Mouse (Mus musculus) monocyte, adult 5-6 weeks (primary cell): ENCODE measurements at regions not wholly inside any gene's neighbourhood (a gene's known extent, or its start where the extent isn't known, plus 50 kb on each side); places are given as distances from the start of the nearest gene placed in this dataset.
"Not testable (repeated sequence)": the region's sequence is repeated elsewhere in the genome, so short reads cannot be mapped to it uniquely, and the experiment has no call there.

Source experiments
- ATAC-seq: fragments of 153-309, 156-312 bp; replicated peaks from 2 replicates; pipeline ENCODE4 v1.8.0; 2017; ENCODE audit warnings: mild to moderate bottlenecking; ENCODE audit not compliant: low TSS enrichment, insufficient number of reproducible peaks, severe bottlenecking, poor library complexity, low FRiP score

DNA sequence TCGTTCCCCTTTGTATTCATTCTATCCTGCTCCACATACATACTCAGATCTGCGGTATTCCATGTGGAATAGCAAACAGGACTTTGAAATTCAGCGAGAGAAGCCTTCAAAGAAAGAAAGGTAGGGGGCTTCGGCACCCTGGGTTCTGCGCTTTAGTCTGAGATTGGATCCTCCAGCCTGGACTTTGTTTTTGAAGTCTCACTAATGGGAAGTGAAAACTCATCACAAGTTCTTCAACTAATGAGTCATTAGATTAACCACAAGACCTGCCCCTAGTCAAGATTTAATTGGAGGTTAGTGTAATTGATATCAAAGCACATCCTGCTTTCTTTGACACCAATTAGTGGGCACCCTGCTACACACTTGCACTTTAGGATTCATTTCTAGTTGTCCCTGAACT is 492.5 kb upstream of the Zfp960 start:
- ATAC-seq, result no peak

- no peak for ATAC-seq
These were observed 475.1 kb upstream of the Zfp960 start for GRCm38 (mm10) chr17:16588791-16589190.

GRCm38 (mm10) chr17:16599671-16600070 is 464.2 kb upstream of the Zfp960 start:
- ATAC-seq, result no peak

DNA sequence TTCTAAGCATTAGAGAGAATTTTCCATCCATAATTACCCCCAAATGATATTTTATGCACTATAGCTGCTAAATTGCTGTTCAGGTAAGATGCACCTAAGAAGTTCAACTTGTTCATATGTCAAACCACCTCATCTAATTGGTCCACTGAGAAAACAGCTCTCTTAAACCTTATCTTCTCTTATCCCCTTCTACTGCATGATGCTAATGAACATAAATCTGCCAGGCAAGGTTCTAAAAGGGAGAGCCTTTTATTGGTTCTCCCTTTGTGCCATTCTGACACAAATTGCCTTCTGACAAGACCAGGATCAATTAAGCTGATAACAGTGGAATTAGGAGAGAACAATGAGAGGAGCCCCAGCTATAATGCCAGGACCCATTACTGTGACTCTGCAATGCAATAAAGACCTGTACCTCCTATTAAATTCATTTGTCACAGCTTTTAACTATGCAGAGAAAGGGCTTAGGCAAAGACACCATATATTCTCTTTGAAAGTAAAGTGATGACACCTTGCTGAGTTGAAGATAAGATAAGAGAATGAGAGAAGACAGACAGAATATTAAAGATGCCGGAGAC is 451.4 kb upstream of the Zfp960 start:
- no peak for ATAC-seq

DNA sequence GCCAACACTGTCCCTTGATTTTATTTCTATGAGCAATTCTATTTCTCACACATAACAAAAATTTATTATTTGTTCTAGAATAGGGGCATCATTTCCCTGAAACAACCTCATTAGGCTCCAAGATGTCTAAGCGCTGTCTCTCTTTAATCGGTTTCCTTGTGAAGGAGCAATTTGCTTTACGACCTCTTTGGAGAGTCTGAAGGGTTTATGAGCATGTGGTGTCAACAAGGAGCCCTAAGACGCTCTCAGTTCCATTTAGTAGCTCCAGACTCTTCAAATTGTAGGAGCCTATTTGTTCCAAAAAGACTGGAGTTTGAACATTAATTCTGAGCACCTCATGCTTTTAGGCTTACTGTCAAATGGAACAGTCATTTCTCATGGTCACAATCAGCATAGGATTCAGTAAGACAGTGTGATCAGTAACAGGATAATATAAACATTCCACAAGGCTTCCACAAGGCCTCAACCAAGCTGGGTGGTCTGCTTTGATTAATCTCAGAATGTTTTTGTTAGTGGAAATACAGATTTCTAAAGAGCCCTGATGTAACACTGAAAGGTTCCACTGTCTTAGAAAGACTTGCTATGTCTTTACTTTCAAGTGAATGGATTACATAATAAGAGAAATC is 441.9 kb upstream of the Zfp960 start:
- no peak for ATAC-seq

DNA sequence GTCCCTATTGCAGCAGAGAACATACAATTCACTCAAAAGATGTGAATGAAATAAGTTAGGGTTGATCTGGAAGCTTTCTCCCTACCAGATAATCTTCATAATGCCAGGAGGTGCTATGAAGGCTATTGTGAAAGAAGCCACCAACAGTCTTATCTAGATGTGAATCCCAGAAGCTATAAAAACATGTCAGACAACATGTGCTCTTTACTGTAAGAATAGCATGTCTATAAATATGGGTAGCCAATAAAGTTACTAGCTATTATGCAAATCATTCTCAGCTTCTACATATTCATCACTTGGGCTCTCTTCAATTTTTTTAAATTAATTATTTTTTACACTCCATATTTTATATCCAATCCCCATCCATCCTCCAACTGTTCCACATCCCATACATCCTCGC is 434.1 kb upstream of the Zfp960 start:
- ATAC-seq, result no peak

GRCm38 (mm10) chr17:16633426-16633825 is 430.5 kb upstream of the Zfp960 start:
- no peak for ATAC-seq

DNA sequence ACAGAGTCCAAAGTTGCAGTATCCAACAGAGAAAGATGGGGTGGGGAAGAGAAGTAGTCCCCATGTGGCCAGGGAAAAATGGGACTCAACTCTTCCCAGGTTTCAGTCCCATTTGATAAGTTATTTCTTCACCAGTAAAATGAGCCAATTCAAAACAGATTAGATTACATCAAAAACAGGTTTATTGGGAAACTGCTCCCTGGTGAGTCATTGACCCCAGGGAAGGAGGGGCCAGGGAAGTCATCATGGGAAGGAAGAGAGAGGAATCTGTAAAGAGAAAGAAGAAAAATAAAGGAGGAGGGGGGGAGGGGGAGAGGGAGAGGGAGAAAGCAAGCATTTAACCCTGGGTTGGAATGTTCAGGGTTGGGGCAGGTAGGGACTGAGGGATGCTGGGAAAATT is 426.4 kb upstream of the Zfp960 start:
- no peak for ATAC-seq

GRCm38 (mm10) chr17:16647942-16648341 is 416.0 kb upstream of the Zfp960 start:
- ATAC-seq, result no peak

- no peak for ATAC-seq
These were observed 398.7 kb upstream of the Zfp960 start for GRCm38 (mm10) chr17:16665253-16665652.

DNA sequence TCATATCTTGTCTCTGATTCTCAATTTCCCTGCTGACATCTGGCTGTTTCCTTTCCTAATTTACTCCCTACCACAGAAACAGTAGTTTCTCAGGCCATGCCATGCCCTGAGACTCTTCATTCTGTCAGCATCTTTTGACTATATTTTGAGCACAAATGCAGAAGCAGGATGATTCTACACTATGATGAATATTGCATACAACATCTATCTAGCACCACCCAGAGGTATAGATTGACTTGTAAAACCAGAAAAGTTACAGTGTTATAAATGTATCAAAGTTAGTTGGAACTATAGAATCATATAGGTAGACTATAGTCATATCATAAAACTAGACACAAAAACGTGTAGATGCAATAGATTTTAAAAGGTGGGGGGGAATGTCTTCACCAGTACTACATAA is 396.3 kb upstream of the Zfp960 start:
- no peak for ATAC-seq

GRCm38 (mm10) chr17:16704199-16704598 is 359.7 kb upstream of the Zfp960 start:
- no peak for ATAC-seq

- no peak for ATAC-seq
These were observed 358.0 kb upstream of the Zfp960 start for GRCm38 (mm10) chr17:16705890-16706289.

DNA sequence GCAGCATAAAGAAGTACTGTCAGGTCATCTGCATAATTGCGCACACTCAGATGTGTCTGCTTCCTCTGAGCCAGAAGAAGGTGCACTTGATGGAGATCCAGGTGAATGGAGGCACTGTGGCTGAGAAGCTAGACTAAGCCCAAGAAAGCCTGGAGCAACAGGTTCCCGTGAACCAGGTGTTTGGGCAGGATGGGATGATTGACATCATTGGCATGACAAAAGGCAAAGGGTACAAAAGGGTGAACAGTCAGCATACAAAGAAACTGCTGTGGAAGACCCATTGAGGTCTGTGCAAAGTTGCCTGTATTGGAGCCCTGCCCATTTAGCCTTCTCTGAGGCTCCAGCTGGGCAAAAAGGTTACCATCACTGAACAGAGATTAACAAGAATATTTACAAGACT is 337.0 kb upstream of the Zfp960 start:
- ATAC-seq, result no peak

GRCm38 (mm10) chr17:16753090-16753489 is 310.8 kb upstream of the Zfp960 start:
- no peak for ATAC-seq

GRCm38 (mm10) chr17:16770587-16770986 is 293.3 kb upstream of the Zfp960 start:
- not testable (repeated sequence) for ATAC-seq

- ATAC-seq, result no peak
These were observed 265.6 kb upstream of the Zfp960 start for GRCm38 (mm10) chr17:16798316-16798715.

- ATAC-seq, result no peak
These were observed 258.9 kb upstream of the Zfp960 start for GRCm38 (mm10) chr17:16804986-16805385.

DNA sequence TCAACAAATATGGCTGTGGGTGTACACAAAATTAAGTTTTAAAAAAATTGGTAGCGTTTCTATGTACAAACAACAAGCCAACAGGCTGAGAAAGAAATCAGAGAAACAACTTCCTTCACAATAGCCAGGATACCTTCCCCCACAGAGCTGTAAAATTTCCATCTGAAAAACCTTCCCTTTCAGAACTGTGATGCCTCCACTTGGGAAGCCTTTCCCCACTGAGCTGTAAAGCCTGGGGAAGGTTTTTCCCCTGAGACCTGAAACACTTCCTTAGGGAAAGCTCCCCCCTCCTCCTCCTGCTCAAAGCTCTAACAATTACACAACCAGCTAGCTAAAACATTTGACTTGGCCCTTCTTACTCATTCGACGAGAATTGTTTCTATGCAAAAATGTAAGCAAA is 245.5 kb upstream of the Zfp960 start:
- no peak for ATAC-seq

- no peak for ATAC-seq
These were observed 242.2 kb upstream of the Zfp960 start for GRCm38 (mm10) chr17:16821716-16822115.

GRCm38 (mm10) chr17:16839152-16839551 is 224.8 kb upstream of the Zfp960 start:
- no peak for ATAC-seq
